Mouse (Mus musculus) left cerebral cortex, postnatal 10 days (tissue): ENCODE measurements around the gene Polr3e. TPM values are rescaled to one million over a fixed set of nuclear protein-coding genes. Genes with fewer than 3 reads are reported as not detected.
A peak's percentile ranks its signal among the peaks of the same experiment; 100 is the strongest.

Experiments
- DNase-seq, 2 experiments: peaks; one replicate each; pipeline ENCODE4 v3.0.0; 2021 to 2022; ENCODE audit warnings: low spot score in 2 of 2, mixed read lengths in 1 of 2; ENCODE audit errors: extremely low spot score in 1 of 2
- intact Hi-C: fragments of 180-260 bp; cut with DNase I; formaldehyde crosslinking; loops from one replicate; pipeline ENCODE4 v1.15.1; 2025
- total RNA-seq, 2 experiments: library from RNA; stranded (reverse); gene quantifications; 2 replicates each; pipeline ENCODE4 v1.2.3; 2021

The Polr3e gene
- total RNA-seq: 10 to 100 TPM; 34.5 to 34.6 TPM

DNA sequence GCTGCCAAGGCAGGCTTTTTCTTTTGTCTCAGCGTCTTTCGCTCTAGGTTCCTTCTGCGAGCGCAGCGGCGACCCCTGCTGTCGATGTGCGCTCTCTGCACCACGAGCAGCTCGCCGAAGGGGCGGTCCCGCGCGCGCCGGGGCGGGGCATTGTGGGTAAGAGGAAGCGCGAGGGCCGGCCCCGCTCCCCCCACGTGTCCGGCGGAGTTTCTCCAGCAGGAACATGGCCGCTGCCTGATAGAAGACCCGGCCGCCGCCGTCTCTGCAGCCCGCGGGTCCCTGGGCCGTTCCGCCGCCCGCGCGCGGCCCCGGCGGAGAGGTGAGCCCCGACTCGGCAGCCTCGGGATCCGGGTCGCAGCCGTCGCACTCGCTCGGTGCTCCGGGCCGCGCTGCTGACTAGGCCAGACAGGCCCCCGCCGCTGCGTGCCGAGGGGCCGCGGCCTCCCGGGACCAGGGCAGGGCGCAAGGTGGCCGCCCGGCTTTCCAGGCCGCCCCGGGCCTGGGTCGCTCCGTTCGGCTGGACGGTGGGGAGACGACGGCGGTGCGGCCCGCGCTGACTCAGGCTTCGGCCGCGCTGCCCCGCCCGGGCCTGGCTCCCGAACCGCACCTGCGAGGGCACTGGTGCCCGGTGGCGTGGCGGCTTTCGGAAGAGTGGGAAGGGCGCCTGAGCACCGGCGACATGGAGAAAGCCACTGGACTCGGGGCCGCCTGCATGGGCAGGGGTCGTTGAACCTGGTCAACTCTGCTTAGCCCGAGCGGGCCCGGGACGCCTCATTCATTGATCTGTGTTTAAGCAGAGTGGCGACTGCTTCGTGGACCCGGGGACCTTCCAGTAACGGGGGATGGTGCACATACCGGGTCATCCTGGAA is at the start of gene Polr3e:
Gene Polr3e (plus strand): TSS at position 153 of the 870 bp plus-strand sequence.
- intact Hi-C loops: loop anchor here (2.0 to 10.0 kb wide), 3 partner anchors 75 to 243 kb away; partner anchors contain the start of genes Eef2k, Mosmo and Pdzd9
- DNase-seq: peak; percentile 98

- no peak for DNase-seq
- intact Hi-C loops: no loop called here
These were observed 47.7 kb upstream of the Polr3e start for GRCm38 (mm10) chr7:120869883-120870282.

GRCm38 (mm10) chr7:120870431-120871008 is 47.0 kb upstream of the Polr3e start:
- intact Hi-C loops: no loop called here
- DNase-seq: peak in 1 of 2 experiments; percentile 54

GRCm38 (mm10) chr7:120873083-120873482 is 44.5 kb upstream of the Polr3e start:
- DNase-seq: no peak
- intact Hi-C loops: no loop called here

- DNase-seq: no peak
These were observed 43.5 kb upstream of the Polr3e start for GRCm38 (mm10) chr7:120874021-120874420.

GRCm38 (mm10) chr7:120874764-120875539 is 42.6 kb upstream of the Polr3e start:
- intact Hi-C loops: no loop called here
- no peak for DNase-seq

More at GRCm38 (mm10) chr7:120874021-120874420, 43.5 kb upstream of the Polr3e start:
- intact Hi-C loops: no loop called here

DNA sequence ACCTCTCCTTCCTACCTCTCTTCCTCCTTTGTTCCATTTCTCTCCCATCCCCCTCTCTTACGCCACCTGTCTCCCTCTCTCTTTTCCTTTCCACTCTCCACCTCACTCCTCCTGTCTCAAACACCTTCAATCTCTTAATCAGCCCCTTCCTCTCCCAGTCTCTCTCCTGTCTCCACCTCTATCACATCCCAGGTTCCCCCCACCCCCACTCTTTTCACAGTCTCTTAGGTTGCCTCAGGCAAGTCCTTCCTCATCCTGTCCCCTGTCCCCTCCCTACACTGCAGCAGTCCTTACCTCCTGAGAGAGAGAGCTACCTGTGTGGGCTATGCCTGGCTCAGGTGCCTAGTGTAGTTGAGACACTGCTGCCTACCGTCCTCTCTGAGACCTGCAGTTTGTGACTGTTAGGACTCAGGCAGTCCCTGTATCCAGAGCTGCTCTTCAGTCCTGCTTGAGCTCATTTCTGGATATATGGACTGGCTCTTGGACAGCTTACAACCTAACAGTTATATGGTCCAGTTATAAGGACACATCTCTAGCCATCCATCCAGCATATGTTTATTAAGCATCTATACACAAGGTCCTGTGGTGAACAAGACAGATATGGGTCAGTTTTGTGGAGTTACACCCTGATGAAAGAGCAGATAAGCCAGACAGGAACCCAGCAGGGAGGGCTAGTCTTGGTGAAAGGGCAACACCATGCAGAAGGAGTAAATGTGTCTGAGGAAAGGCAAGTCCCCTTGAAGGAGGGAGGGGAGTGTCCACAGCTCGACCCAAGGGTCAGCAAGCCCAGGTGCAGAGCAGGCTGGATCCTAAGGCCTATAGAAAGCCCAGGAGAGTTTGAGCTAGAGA is 41.8 kb upstream of the Polr3e start:
- DNase-seq: no peak
- intact Hi-C loops: no loop called here

GRCm38 (mm10) chr7:120878271-120878670 is 39.3 kb upstream of the Polr3e start:
- no peak for DNase-seq
- intact Hi-C loops: no loop called here

DNA sequence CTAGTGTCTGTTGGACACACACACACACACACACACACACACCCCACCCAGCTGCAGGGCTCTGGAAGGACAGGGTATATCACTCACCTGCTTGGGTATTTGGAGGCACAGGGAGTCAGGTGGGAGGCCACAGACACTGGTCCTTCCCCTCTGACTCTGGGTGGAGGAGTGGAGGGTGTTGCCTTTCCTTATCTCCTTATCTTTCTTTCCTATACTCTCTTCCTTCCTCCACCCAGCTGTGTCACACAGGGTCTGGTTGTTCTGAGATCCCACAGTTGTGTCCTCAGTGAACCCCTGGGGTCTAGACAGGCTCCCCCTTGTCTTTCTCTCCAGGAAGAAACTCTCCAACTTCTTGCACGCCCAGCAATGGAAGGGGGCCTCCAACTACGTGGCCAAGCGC is 37.6 kb upstream of the Polr3e start:
- intact Hi-C loops: loop anchor here (5.0 kb wide), 1 partner anchor 38 kb away; the partner anchor contains the start of gene Eef2k
- no peak for DNase-seq

DNA sequence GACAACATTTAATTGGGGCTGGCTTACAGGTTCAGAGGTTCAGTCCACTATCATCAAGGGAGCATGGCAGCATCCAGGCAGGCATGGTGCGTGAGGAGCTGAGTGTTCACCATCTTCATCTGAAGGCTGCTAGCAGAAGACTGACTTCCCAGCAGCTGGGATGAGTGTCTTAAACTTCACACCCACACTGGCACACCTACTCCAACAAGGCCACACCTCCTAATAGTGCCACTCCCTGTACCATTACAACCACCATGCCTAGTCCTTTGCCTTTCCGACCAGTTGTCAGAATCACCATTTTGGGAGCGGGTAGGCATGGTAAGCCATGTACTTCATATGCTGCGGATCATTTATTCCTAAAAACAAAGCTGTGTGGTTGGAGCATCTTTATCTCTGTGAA is 36.8 kb upstream of the Polr3e start:
- intact Hi-C loops: loop anchor here (5.0 kb wide), 1 partner anchor 38 kb away; the partner anchor contains the start of gene Eef2k
- no peak for DNase-seq

GRCm38 (mm10) chr7:120881451-120881850 is 36.1 kb upstream of the Polr3e start:
- intact Hi-C loops: loop anchor here (5.0 kb wide), 1 partner anchor 39 kb away; the partner anchor contains the start of gene Eef2k

DNA sequence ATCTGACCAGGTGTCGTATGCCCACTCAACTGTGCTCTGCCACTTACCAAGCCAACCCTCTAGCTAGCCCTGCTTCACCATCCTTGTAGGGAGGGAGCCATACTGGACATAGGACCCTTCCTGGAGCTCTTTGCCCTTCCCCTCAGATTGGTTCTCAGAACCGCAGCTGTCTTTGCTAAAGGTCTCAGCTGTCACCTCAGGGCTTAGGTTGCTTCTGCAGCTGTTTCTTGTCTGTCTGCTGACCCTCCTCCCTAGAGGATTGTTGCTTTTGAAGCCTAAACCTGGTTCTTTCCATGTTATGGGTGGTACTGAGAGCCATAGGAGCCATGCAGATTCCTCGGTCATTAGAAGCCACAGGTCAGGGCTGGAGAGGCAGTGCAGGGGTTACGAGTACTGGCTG is 34.9 kb upstream of the Polr3e start:
- intact Hi-C loops: loop anchor here (5.0 kb wide), 1 partner anchor 40 kb away; the partner anchor contains the start of gene Eef2k
- DNase-seq: no peak

More at GRCm38 (mm10) chr7:120881451-120881850, 36.1 kb upstream of the Polr3e start:
- no peak for DNase-seq

- intact Hi-C loops: loop anchor here (5.0 kb wide), 1 partner anchor 41 kb away; the partner anchor contains the start of gene Eef2k
- no peak for DNase-seq
These were observed 33.8 kb upstream of the Polr3e start for GRCm38 (mm10) chr7:120883523-120884290.

GRCm38 (mm10) chr7:120884746-120885145 is 32.8 kb upstream of the Polr3e start:
- no peak for DNase-seq
- intact Hi-C loops: loop anchor here (5.0 kb wide), 1 partner anchor 42 kb away; the partner anchor contains the start of gene Eef2k

DNA sequence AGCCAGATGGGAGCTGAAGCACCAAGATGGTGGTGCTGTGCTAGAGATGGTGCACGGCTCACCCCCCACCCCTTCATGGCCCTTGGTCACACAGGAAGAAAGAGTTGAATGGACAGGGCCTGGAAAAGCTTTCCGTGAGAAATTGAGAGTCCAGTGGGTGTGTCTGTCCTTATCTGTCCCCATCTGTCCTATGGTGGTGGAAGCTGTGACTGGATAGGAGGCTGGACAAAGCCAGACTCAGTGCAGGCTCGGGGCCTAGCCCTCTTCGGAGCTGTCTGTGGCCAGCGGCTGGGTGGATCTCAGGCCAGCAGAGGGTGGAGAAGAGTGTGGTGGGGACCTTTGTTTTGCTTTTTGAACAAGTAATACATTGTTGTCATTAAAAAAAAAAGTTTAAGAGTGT is 24.4 kb upstream of the Polr3e start:
- no peak for DNase-seq
- intact Hi-C loops: no loop called here

GRCm38 (mm10) chr7:120897054-120897453 is 20.5 kb upstream of the Polr3e start:
- DNase-seq: no peak

GRCm38 (mm10) chr7:120897711-120898335 is 19.7 kb upstream of the Polr3e start:
- no peak for DNase-seq
- intact Hi-C loops: no loop called here

More at GRCm38 (mm10) chr7:120897054-120897453, 20.5 kb upstream of the Polr3e start:
- intact Hi-C loops: no loop called here
